ENCODE assay signal across 17 mouse cellular contexts in the genomic region with DNA sequence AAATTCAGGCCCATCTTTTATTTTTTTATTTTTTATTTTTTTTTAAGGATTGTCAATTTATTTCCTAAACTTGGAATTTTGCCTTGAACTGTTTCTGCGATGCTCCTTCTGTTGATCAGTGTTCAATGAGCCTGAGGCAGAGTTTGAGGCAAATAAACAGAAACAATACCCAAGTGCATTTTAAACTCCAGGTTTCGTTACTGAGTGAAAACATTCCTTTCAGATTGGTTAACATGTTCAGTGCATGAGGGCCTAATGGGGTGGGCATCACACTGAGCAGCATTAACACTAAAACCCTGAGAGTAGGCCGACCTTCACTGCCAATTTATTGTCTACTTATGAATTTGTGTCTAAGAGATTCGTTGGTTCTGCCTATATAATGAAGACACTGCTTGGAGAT.
"Had no signal": no experiment of that assay in that cellular context is flagged by ENCODE, and none has a peak within 500 bp of the region (broad histone marks: within the 10 kb centered on the region; RNA-seq: fewer than 3 reads in every experiment).

No protein-coding gene starts in this region.

- H3K4me1 ChIP-seq: liver, embryonic 12.5 days; midbrain, embryonic 10.5 days; neural tube, embryonic 12.5 days had no signal

- H3K9ac ChIP-seq: liver, embryonic 12.5 days; liver, embryonic 14.5 days; lung, embryonic 14.5 days; neural tube, embryonic 12.5 days had no signal

- H3K4me3 ChIP-seq: liver, embryonic 12.5 days; midbrain, embryonic 10.5 days; myocyte; neural tube, embryonic 12.5 days had no signal

- H3K36me3 ChIP-seq: liver, embryonic 12.5 days; midbrain, embryonic 10.5 days; neural tube, embryonic 12.5 days had no signal

- H3K27ac ChIP-seq: liver, embryonic 12.5 days; liver, embryonic 14.5 days; midbrain, embryonic 10.5 days; neural tube, embryonic 12.5 days had no signal

- H3K4me2 ChIP-seq: liver, embryonic 12.5 days; lung, embryonic 14.5 days; neural tube, embryonic 12.5 days had no signal

- ATAC-seq: liver, embryonic 12.5 days had no signal

- H3K9me3 ChIP-seq: liver, embryonic 12.5 days; midbrain, embryonic 10.5 days; neural tube, embryonic 12.5 days had no signal

- DNase-seq: lung, adult 18-20 months; lung, embryonic 14.5 days; lung, postnatal 10 days; lung, postnatal 4 days; retina, postnatal 1 day; right cerebral cortex, adult 18-20 months; right cerebral cortex, postnatal 25 days; right cerebral cortex, postnatal 4 days; spleen, adult 18-20 months; thymus, adult 18-20 months; thymus, postnatal 14 days; thymus, postnatal 36 days had no signal

- H3K27me3 ChIP-seq: liver, embryonic 12.5 days; neural tube, embryonic 12.5 days had no signal
